Comparison of ENCODE assay signal across 8 mouse cellular contexts in genomic region chr6:91684831-91685532, GRCm38 (mm10). TPM values are rescaled to one million over a fixed set of nuclear protein-coding genes. Genes with fewer than 3 reads are reported as not detected.
DNase-seq lines count a peak whose midpoint lies in the region; ATAC-seq and TF ChIP-seq lines count a peak whose summit lies in the region.

No protein-coding gene starts in this region.

- H3K27me3 ChIP-seq in kidney, adult 2 months (replicated peaks; ENCODE audit: control insufficient read depth, insufficient read depth, low read length), result no peaks in the 10 kb centered on the region
- no peaks in the 10 kb centered on the region for H3K27me3 ChIP-seq in lung, embryonic 16.5 days (ENCODE audit: control insufficient read depth, insufficient read depth, low read depth, low read length)
- H3K27me3 ChIP-seq in neural tube, embryonic 15.5 days (replicated peaks), result no peaks in the 10 kb centered on the region

- TF ChIP-seq POLR2A in kidney, adult 2 months (IDR thresholded peaks at IDR 0.05; ENCODE audit: low read depth, low read length), result peak; percentile 30

- DNase-seq in A20 (ENCODE audit: low read depth, low spot score), result peak; percentile 72
- peak; percentile 55 to 58 for DNase-seq in adrenal gland, adult 18-20 months (ENCODE audit: low spot score in 2 of 2)
- DNase-seq in embryo, embryonic 9.5 days (ENCODE audit: extremely low spot score), result peak; percentile 43
- peak; percentile 68 for DNase-seq in heart, adult 8-10 months (ENCODE audit: low spot score)
- peak; percentile 91 for DNase-seq in kidney, adult 2 months
- no peak for DNase-seq in frontal cortex, postnatal 25 days (ENCODE audit: low spot score in 2 of 2)

- no peak for TF ChIP-seq CTCF in kidney, adult 2 months (conservative IDR thresholded peaks at IDR 0.05; ENCODE audit: insufficient read depth, insufficient read length, low read depth, low read length)

- H3K9me3 ChIP-seq in lung, embryonic 16.5 days (ENCODE audit: control insufficient read depth, low read length), result no peaks in the 10 kb centered on the region
- H3K9me3 ChIP-seq in neural tube, embryonic 15.5 days (replicated peaks), result no peaks in the 10 kb centered on the region

- H3K4me3 ChIP-seq in kidney, adult 2 months (ENCODE audit: insufficient read depth, low read depth, low read length), result peak overlapping the region; percentile 87
- H3K4me3 ChIP-seq in lung, embryonic 16.5 days (ENCODE audit: low read length), result peak overlapping the region; percentile 90
- peak overlapping the region; percentile 63 for H3K4me3 ChIP-seq in neural tube, embryonic 15.5 days (replicated peaks)

- peaks cover 20% of the 10 kb centered on the region; the same call in 1 of the 2 replicates for H3K4me1 ChIP-seq in kidney, adult 2 months (ENCODE audit: control insufficient read depth, insufficient read depth, low read length)
- peaks cover 37% of the 10 kb centered on the region for H3K4me1 ChIP-seq in lung, embryonic 16.5 days (replicated peaks; ENCODE audit: control insufficient read depth, insufficient read depth, low read length)
- H3K4me1 ChIP-seq in neural tube, embryonic 15.5 days, result peaks cover 58% of the 10 kb centered on the region

- no peaks in the 10 kb centered on the region for H3K36me3 ChIP-seq in kidney, adult 2 months (ENCODE audit: control insufficient read depth, insufficient read depth, low read length)
- no peaks in the 10 kb centered on the region for H3K36me3 ChIP-seq in lung, embryonic 16.5 days (ENCODE audit: control insufficient read depth, insufficient read depth, low read length)
- no peaks in the 10 kb centered on the region for H3K36me3 ChIP-seq in neural tube, embryonic 15.5 days

- peak overlapping the region; percentile 92 for H3K4me2 ChIP-seq in lung, embryonic 16.5 days (ENCODE audit: low read depth, low read length)
- H3K4me2 ChIP-seq in neural tube, embryonic 15.5 days, result peak overlapping the region; percentile 86

- H3K9ac ChIP-seq in lung, embryonic 16.5 days (ENCODE audit: low read length), result peak overlapping the region; percentile 92
- H3K9ac ChIP-seq in neural tube, embryonic 15.5 days (replicated peaks), result peak overlapping the region; percentile 69

- WGBS in kidney, adult 2 months, result 12% methylated on average over 17 of the region's 17 CpGs
- 7% methylated on average over 17 of the region's 17 CpGs for WGBS in lung, embryonic 16.5 days
- WGBS in neural tube, embryonic 15.5 days, result 10% methylated on average over 17 of the region's 17 CpGs

- ATAC-seq in lung, embryonic 16.5 days (ENCODE audit: low read depth), result peak; percentile 37
- peak; percentile 5; the same call in 1 of the 2 replicates for ATAC-seq in neural tube, embryonic 15.5 days (ENCODE audit: low FRiP score)

- peak overlapping the region; percentile 89 for H3K27ac ChIP-seq in kidney, adult 2 months (ENCODE audit: insufficient read depth, low read depth, low read length)
- peak overlapping the region; percentile 85 for H3K27ac ChIP-seq in lung, embryonic 16.5 days (ENCODE audit: low read length)
- H3K27ac ChIP-seq in neural tube, embryonic 15.5 days (replicated peaks), result peak overlapping the region; percentile 92

RNA-seq across cellular contexts. Expression of gene Slc6a6, which starts 1.1 kb away (rescaled TPM):
- 100 to 1,000 TPM; 209 to 474 TPM for total RNA-seq in adrenal gland, adult 18-20 months (2021)
- 100 to 1,000 TPM in 2 of 4 experiments, 10 to 100 TPM in 2; 91.8 to 114 (median 101) TPM for total RNA-seq in heart, adult 8-10 months (2022)
- 277 and 336 TPM in 2 replicates for polyA plus RNA-seq in kidney, adult 2 months (2012; rRNA removed)
- 47.1 and 51.7 TPM in 2 replicates for polyA plus RNA-seq in lung, embryonic 16.5 days (2015; fragmentation: Nextera tagmentation; extraction: Ambion mirVana)
- 89.5 and 102 TPM in 2 replicates for polyA plus RNA-seq in neural tube, embryonic 15.5 days (2015; fragmentation: Nextera tagmentation; extraction: Ambion mirVana)

Comparison
In these comparisons a context has a peak if more than half of its experiments do, and no peak if none do; other contexts are left out.
1. DNase-seq: peak in A20 (single experiment), adrenal gland, adult 18-20 months (2 of 2), embryo, embryonic 9.5 days (single experiment), heart, adult 8-10 months (single experiment) and kidney, adult 2 months (single experiment); none in frontal cortex, postnatal 25 days (0 of 2).
2. Peak in every context shown above with its lines, with median percentiles within 50 percentile points of each other: H3K27ac ChIP-seq and H3K4me3 ChIP-seq.